Comparison of ENCODE assay signal across 8 mouse cellular contexts in genomic region chr7:44849416-44850111, GRCm38 (mm10). TPM values are rescaled to one million over a fixed set of nuclear protein-coding genes. Genes with fewer than 3 reads are reported as not detected.
DNase-seq lines count a peak whose midpoint lies in the region; ATAC-seq and TF ChIP-seq lines count a peak whose summit lies in the region.

No protein-coding gene starts in this region.

- H3K27ac ChIP-seq in embryonic facial prominence, embryonic 14.5 days (replicated peaks; ENCODE audit: low read depth, low read length), result peak overlapping the region; percentile 95
- H3K27ac ChIP-seq in heart, adult 2 months, result peak overlapping the region; percentile 94
- peak overlapping the region; percentile 99 for H3K27ac ChIP-seq in limb, embryonic 14.5 days (replicated peaks; ENCODE audit: low read depth, low read length)
- H3K27ac ChIP-seq in midbrain, postnatal 0 days (ENCODE audit: low read depth, low read length), result peak overlapping the region; percentile 98

- peaks cover 42% of the 10 kb centered on the region for H3K36me3 ChIP-seq in embryonic facial prominence, embryonic 14.5 days (ENCODE audit: control insufficient read depth, insufficient read depth, low read length)
- H3K36me3 ChIP-seq in heart, adult 2 months (ENCODE audit: control insufficient read depth, insufficient read depth, low read length), result no peaks in the 10 kb centered on the region
- peaks cover 41% of the 10 kb centered on the region for H3K36me3 ChIP-seq in limb, embryonic 14.5 days (ENCODE audit: control insufficient read depth, insufficient read depth, low read length)
- peaks cover 29% of the 10 kb centered on the region for H3K36me3 ChIP-seq in midbrain, postnatal 0 days (ENCODE audit: insufficient read depth, low read length)

- DNase-seq in 3134 (ENCODE audit: extremely low read depth, insufficient read length, low spot score), result peak; percentile 85
- peak; percentile 61 to 80 for DNase-seq in adrenal gland, postnatal 4 days (ENCODE audit: low spot score in 2 of 2)
- peak; percentile 97 for DNase-seq in embryonic facial prominence, embryonic 14.5 days (ENCODE audit: low spot score)
- peak; percentile 92 to 93 for DNase-seq in heart, adult 2 months
- peak; percentile 91 to 92 for DNase-seq in kidney, adult 8-10 months
- peak; percentile 97 for DNase-seq in limb, embryonic 14.5 days (ENCODE audit: low spot score)
- DNase-seq in midbrain, postnatal 0 days (ENCODE audit: low spot score), result peak; percentile 98
- DNase-seq in spleen, postnatal 14 days (ENCODE audit: low spot score in 2 of 2), result peak; percentile 76 to 82

- peak; percentile 72 for ATAC-seq in embryonic facial prominence, embryonic 14.5 days (ENCODE audit: low read depth)
- ATAC-seq in limb, embryonic 14.5 days (ENCODE audit: low FRiP score, low read depth), result peak; percentile 81
- ATAC-seq in midbrain, postnatal 0 days (ENCODE audit: low FRiP score), result peak; percentile 84

- peaks cover 3% of the 10 kb centered on the region for H3K79me2 ChIP-seq in heart, adult 2 months (replicated peaks; ENCODE audit: control insufficient read depth, insufficient read depth, low read length)

- under 1% methylated on average over 39 of the region's 41 CpGs for WGBS in embryonic facial prominence, embryonic 14.5 days
- WGBS in heart, adult 2 months, result under 1% methylated on average over 41 of the region's 41 CpGs
- WGBS in limb, embryonic 14.5 days, result 0% methylated on average over 41 of the region's 41 CpGs
- WGBS in midbrain, postnatal 0 days, result under 1% methylated on average over 41 of the region's 41 CpGs

- no peaks in the 10 kb centered on the region for H3K27me3 ChIP-seq in embryonic facial prominence, embryonic 14.5 days (replicated peaks; ENCODE audit: control insufficient read depth, insufficient read depth, low read length)
- H3K27me3 ChIP-seq in heart, adult 2 months (ENCODE audit: control insufficient read depth, insufficient read depth, low read length), result no peaks in the 10 kb centered on the region
- no peaks in the 10 kb centered on the region for H3K27me3 ChIP-seq in limb, embryonic 14.5 days (ENCODE audit: control insufficient read depth, insufficient read depth, low read length)
- H3K27me3 ChIP-seq in midbrain, postnatal 0 days (ENCODE audit: insufficient read depth, low read length), result no peaks in the 10 kb centered on the region

- H3K4me2 ChIP-seq in embryonic facial prominence, embryonic 14.5 days (ENCODE audit: low read depth, low read length), result peak overlapping the region; percentile 66
- peak overlapping the region; percentile 82 for H3K4me2 ChIP-seq in limb, embryonic 14.5 days (replicated peaks; ENCODE audit: low read depth, low read length, severe bottlenecking)
- peak overlapping the region; percentile 75 for H3K4me2 ChIP-seq in midbrain, postnatal 0 days (ENCODE audit: low read depth, low read length, poor library complexity, severe bottlenecking)

- peak overlapping the region; percentile 68 for H3K4me3 ChIP-seq in embryonic facial prominence, embryonic 14.5 days (ENCODE audit: low read depth, low read length)
- peak overlapping the region; percentile 100 for H3K4me3 ChIP-seq in heart, adult 2 months
- H3K4me3 ChIP-seq in limb, embryonic 14.5 days (replicated peaks; ENCODE audit: low read length), result peak overlapping the region; percentile 87
- peak overlapping the region; percentile 64 for H3K4me3 ChIP-seq in midbrain, postnatal 0 days (ENCODE audit: low read depth, low read length)

- H3K4me1 ChIP-seq in embryonic facial prominence, embryonic 14.5 days (ENCODE audit: control insufficient read depth, insufficient read depth, low read length), result peaks cover 23% of the 10 kb centered on the region
- peaks cover 6% of the 10 kb centered on the region for H3K4me1 ChIP-seq in heart, adult 2 months (ENCODE audit: control insufficient read depth, insufficient read depth, low read length)
- peaks cover 19% of the 10 kb centered on the region for H3K4me1 ChIP-seq in limb, embryonic 14.5 days (ENCODE audit: control insufficient read depth, insufficient read depth, low read length)
- peaks cover 13% of the 10 kb centered on the region; the same call in 1 of the 2 replicates for H3K4me1 ChIP-seq in midbrain, postnatal 0 days (ENCODE audit: insufficient read depth, low read length)

- intact Hi-C loops in heart, adult 2 months (cut with DNase I), result no loop called here

- TF ChIP-seq CTCF in heart, adult 2 months (IDR thresholded peaks at IDR 0.05), result no peak
- TF ChIP-seq CTCF in midbrain, postnatal 0 days (IDR thresholded peaks at IDR 0.05), result no peak

- TF ChIP-seq EP300 in heart, adult 2 months (IDR thresholded peaks at IDR 0.05; ENCODE audit: insufficient read depth, low read depth, low read length), result peak; percentile 85

- H3K9ac ChIP-seq in embryonic facial prominence, embryonic 14.5 days (ENCODE audit: low read depth, low read length), result peak overlapping the region; percentile 81
- H3K9ac ChIP-seq in heart, adult 2 months (ENCODE audit: low read depth, low read length), result peak overlapping the region; percentile 74
- H3K9ac ChIP-seq in limb, embryonic 14.5 days (ENCODE audit: low read depth, low read length, severe bottlenecking), result peak overlapping the region; percentile 76
- peak overlapping the region; percentile 87 for H3K9ac ChIP-seq in midbrain, postnatal 0 days (replicated peaks; ENCODE audit: low read length, poor library complexity, severe bottlenecking)

- TF ChIP-seq POLR2A in heart, adult 2 months (IDR thresholded peaks at IDR 0.05; ENCODE audit: insufficient read depth, low read depth, low read length), result peak; percentile 95
- 0 out of 2 replicates have a peak, but pooled peaks have one; percentile 25 for TF ChIP-seq POLR2A in limb, embryonic 14.5 days (IDR thresholded peaks at IDR 0.05; ENCODE audit: borderline replicate concordance, extremely low read depth, insufficient read depth, insufficient read length)

- H3K9me3 ChIP-seq in embryonic facial prominence, embryonic 14.5 days (ENCODE audit: control insufficient read depth, low read length), result no peaks in the 10 kb centered on the region
- no peaks in the 10 kb centered on the region for H3K9me3 ChIP-seq in limb, embryonic 14.5 days (ENCODE audit: control insufficient read depth, low read length)
- H3K9me3 ChIP-seq in midbrain, postnatal 0 days (ENCODE audit: low read length), result no peaks in the 10 kb centered on the region

RNA-seq across cellular contexts. Expression of gene Tbc1d17, which starts 0.7 kb away (rescaled TPM):
- total RNA-seq in adrenal gland, postnatal 4 days (2021), result 10 to 100 TPM; 87.9 to 92.0 TPM
- 66.9 and 82.7 TPM in 2 replicates for polyA plus RNA-seq in embryonic facial prominence, embryonic 14.5 days (2014; fragmentation: Nextera tagmentation; extraction: Ambion mirVana)
- total RNA-seq in heart, adult 2 months (2021), result 10 to 100 TPM; 29.6 to 46.6 TPM
- 56.0 and 61.9 TPM in 2 replicates for polyA plus RNA-seq in heart, adult 2 months (2012; rRNA removed)
- polyA plus RNA-seq in limb, embryonic 14.5 days (2012; rRNA removed), result 86.0 and 103 TPM in 2 replicates
- polyA plus RNA-seq in limb, embryonic 14.5 days (2014; fragmentation: Nextera tagmentation; extraction: Ambion mirVana), result 76.0 and 81.7 TPM in 2 replicates
- total RNA-seq in midbrain, postnatal 0 days (2014; rRNA removed), result 79.7 and 129 TPM in 2 replicates
- polyA plus RNA-seq in midbrain, postnatal 0 days (2015; fragmentation: Nextera tagmentation; extraction: Ambion mirVana), result 115 and 126 TPM in 2 replicates

RNA-seq across cellular contexts. Expression of gene Akt1s1, which starts 0.8 kb away (rescaled TPM):
- total RNA-seq in adrenal gland, postnatal 4 days (2021), result 100 to 1,000 TPM; 119 to 134 TPM
- 69.0 and 78.6 TPM in 2 replicates for polyA plus RNA-seq in embryonic facial prominence, embryonic 14.5 days (2014; fragmentation: Nextera tagmentation; extraction: Ambion mirVana)
- total RNA-seq in heart, adult 2 months (2021), result 10 to 100 TPM; 62.6 to 72.8 TPM
- 53.8 and 63.0 TPM in 2 replicates for polyA plus RNA-seq in heart, adult 2 months (2012; rRNA removed)
- polyA plus RNA-seq in limb, embryonic 14.5 days (2012; rRNA removed), result 179 and 270 TPM in 2 replicates
- polyA plus RNA-seq in limb, embryonic 14.5 days (2014; fragmentation: Nextera tagmentation; extraction: Ambion mirVana), result 66.1 and 70.5 TPM in 2 replicates
- 104 and 120 TPM in 2 replicates for total RNA-seq in midbrain, postnatal 0 days (2014; rRNA removed)
- 89.1 and 91.0 TPM in 2 replicates for polyA plus RNA-seq in midbrain, postnatal 0 days (2015; fragmentation: Nextera tagmentation; extraction: Ambion mirVana)

RNA-seq across cellular contexts. Expression of gene Pnkp, which starts 7.4 kb away (rescaled TPM):
- total RNA-seq in adrenal gland, postnatal 4 days (2021), result 10 to 100 TPM; 50.8 to 54.6 TPM
- 23.4 and 27.7 TPM in 2 replicates for polyA plus RNA-seq in embryonic facial prominence, embryonic 14.5 days (2014; fragmentation: Nextera tagmentation; extraction: Ambion mirVana)
- 10 to 100 TPM; 15.3 to 19.6 TPM for total RNA-seq in heart, adult 2 months (2021)
- polyA plus RNA-seq in heart, adult 2 months (2012; rRNA removed), result 20.2 and 30.1 TPM in 2 replicates
- 28.7 and 32.0 TPM in 2 replicates for polyA plus RNA-seq in limb, embryonic 14.5 days (2012; rRNA removed)
- 23.8 and 26.6 TPM in 2 replicates for polyA plus RNA-seq in limb, embryonic 14.5 days (2014; fragmentation: Nextera tagmentation; extraction: Ambion mirVana)
- 29.5 and 32.4 TPM in 2 replicates for total RNA-seq in midbrain, postnatal 0 days (2014; rRNA removed)
- polyA plus RNA-seq in midbrain, postnatal 0 days (2015; fragmentation: Nextera tagmentation; extraction: Ambion mirVana), result 31.2 and 31.5 TPM in 2 replicates

RNA-seq across cellular contexts. Expression of gene Ptov1, which starts 20.0 kb away (rescaled TPM):
- total RNA-seq in adrenal gland, postnatal 4 days (2021), result 100 to 1,000 TPM; 385 to 394 TPM
- 398 and 442 TPM in 2 replicates for polyA plus RNA-seq in embryonic facial prominence, embryonic 14.5 days (2014; fragmentation: Nextera tagmentation; extraction: Ambion mirVana)
- total RNA-seq in heart, adult 2 months (2021), result 100 to 1,000 TPM; 155 to 172 TPM
- polyA plus RNA-seq in heart, adult 2 months (2012; rRNA removed), result 293 and 317 TPM in 2 replicates
- 751 and 1,065 TPM in 2 replicates for polyA plus RNA-seq in limb, embryonic 14.5 days (2012; rRNA removed)
- polyA plus RNA-seq in limb, embryonic 14.5 days (2014; fragmentation: Nextera tagmentation; extraction: Ambion mirVana), result 471 and 513 TPM in 2 replicates
- total RNA-seq in midbrain, postnatal 0 days (2014; rRNA removed), result 484 and 500 TPM in 2 replicates
- 430 and 439 TPM in 2 replicates for polyA plus RNA-seq in midbrain, postnatal 0 days (2015; fragmentation: Nextera tagmentation; extraction: Ambion mirVana)

RNA-seq across cellular contexts. Expression of gene Atf5, which starts 33.1 kb away (rescaled TPM):
- 100 to 1,000 TPM in 1 of 2 experiments, 10 to 100 TPM in 1; 59.8 to 104 TPM for total RNA-seq in adrenal gland, postnatal 4 days (2021)
- polyA plus RNA-seq in embryonic facial prominence, embryonic 14.5 days (2014; fragmentation: Nextera tagmentation; extraction: Ambion mirVana), result 6.8 and 6.9 TPM in 2 replicates
- total RNA-seq in heart, adult 2 months (2021), result 10 to 100 TPM; 60.2 to 63.4 TPM
- polyA plus RNA-seq in heart, adult 2 months (2012; rRNA removed), result 42.3 and 73.6 TPM in 2 replicates
- polyA plus RNA-seq in limb, embryonic 14.5 days (2012; rRNA removed), result 47.9 and 69.8 TPM in 2 replicates
- 3.1 and 3.7 TPM in 2 replicates for polyA plus RNA-seq in limb, embryonic 14.5 days (2014; fragmentation: Nextera tagmentation; extraction: Ambion mirVana)
- total RNA-seq in midbrain, postnatal 0 days (2014; rRNA removed), result 4.8 and 6.8 TPM in 2 replicates
- 3.4 and 3.7 TPM in 2 replicates for polyA plus RNA-seq in midbrain, postnatal 0 days (2015; fragmentation: Nextera tagmentation; extraction: Ambion mirVana)

Comparison
In these comparisons a context has a peak if more than half of its experiments do, and no peak if none do; other contexts are left out.
1. Peak in every context shown above with its lines: DNase-seq, ATAC-seq, H3K4me3 ChIP-seq and H3K27ac ChIP-seq.